Mouse (Mus musculus): ENCODE results near the gene Olfr1412.

Gene Olfr1412

GRCm38 (mm10) chr1:92585479-92585878 lies at the start of gene Olfr1412:
TSS of gene Olfr1412 (plus strand) at chr1:92585779.
- DNase-seq (ENCODE audit: low read depth) = no peak

- DNase-seq (ENCODE audit: low read depth) = no peak
Measured at GRCm38 (mm10) chr1:92536972-92537371, 48.6 kb upstream of the Olfr1412 start.

- DNase-seq (ENCODE audit: low read depth) = no peak
Measured at GRCm38 (mm10) chr1:92539071-92539470, 46.5 kb upstream of the Olfr1412 start.

- DNase-seq (ENCODE audit: low read depth) = no peak
Measured at GRCm38 (mm10) chr1:92545929-92546328, 39.6 kb upstream of the Olfr1412 start.

GRCm38 (mm10) chr1:92571022-92571421 lies 14.6 kb upstream of the Olfr1412 start, which contains the start of gene Olfr1413:
TSS of gene Olfr1413 (plus strand) at chr1:92571322.
- DNase-seq (ENCODE audit: low read depth) = no peak

GRCm38 (mm10) chr1:92594111-92594510 lies 8.5 kb downstream of the Olfr1412 start, which contains the start of gene Olfr1411:
TSS of gene Olfr1411 (plus strand) at chr1:92594411.
- DNase-seq (ENCODE audit: low read depth) = no peak

- no peak for DNase-seq (ENCODE audit: low read depth)
Measured at GRCm38 (mm10) chr1:92596019-92596418, 10.4 kb downstream of the Olfr1412 start.

GRCm38 (mm10) chr1:92605482-92605881 lies 19.9 kb downstream of the Olfr1412 start, which contains the start of gene Olfr1410:
TSS of gene Olfr1410 (plus strand) at chr1:92605782.
- no peak for DNase-seq (ENCODE audit: low read depth)

- no peak for DNase-seq (ENCODE audit: low read depth)
Measured at GRCm38 (mm10) chr1:92607711-92608110, 22.1 kb downstream of the Olfr1412 start.

GRCm38 (mm10) chr1:92611008-92611407 lies 25.4 kb downstream of the Olfr1412 start:
- DNase-seq (ENCODE audit: low read depth) = peak; percentile 10

- DNase-seq (ENCODE audit: low read depth) = no peak
Measured at GRCm38 (mm10) chr1:92613175-92613574, 27.6 kb downstream of the Olfr1412 start.

- no peak for DNase-seq (ENCODE audit: low read depth)
Measured at GRCm38 (mm10) chr1:92614516-92614915, 28.9 kb downstream of the Olfr1412 start.

GRCm38 (mm10) chr1:92616046-92616445 lies 30.5 kb downstream of the Olfr1412 start:
- DNase-seq (ENCODE audit: low read depth) = no peak

GRCm38 (mm10) chr1:92617488-92617887 lies 31.9 kb downstream of the Olfr1412 start, which contains the start of gene Olfr12:
TSS of gene Olfr12 (plus strand) at chr1:92617788.
- no peak for DNase-seq (ENCODE audit: low read depth)

GRCm38 (mm10) chr1:92618360-92618759 lies 32.8 kb downstream of the Olfr1412 start:
- no peak for DNase-seq (ENCODE audit: low read depth)

GRCm38 (mm10) chr1:92628227-92628626 lies 42.6 kb downstream of the Olfr1412 start:
- DNase-seq (ENCODE audit: low read depth) = no peak

GRCm38 (mm10) chr1:92632196-92632595 lies 46.6 kb downstream of the Olfr1412 start:
- no peak for DNase-seq (ENCODE audit: low read depth)

GRCm38 (mm10) chr1:92632948-92633347 lies 47.4 kb downstream of the Olfr1412 start:
- no peak for DNase-seq (ENCODE audit: low read depth)

GRCm38 (mm10) chr1:92633726-92634125 lies 48.1 kb downstream of the Olfr1412 start:
- no peak for DNase-seq (ENCODE audit: low read depth)

- DNase-seq (ENCODE audit: low read depth) = no peak
Measured at GRCm38 (mm10) chr1:92634569-92634968, 49.0 kb downstream of the Olfr1412 start.

- no peak for DNase-seq (ENCODE audit: low read depth)
Measured at GRCm38 (mm10) chr1:92634976-92635599, 49.5 kb downstream of the Olfr1412 start.

- DNase-seq (ENCODE audit: low read depth) = no peak
Measured at GRCm38 (mm10) chr1:92636015-92636414, 50.4 kb downstream of the Olfr1412 start.

- no peak for DNase-seq (ENCODE audit: low read depth)
Measured at GRCm38 (mm10) chr1:92636676-92637075, 51.1 kb downstream of the Olfr1412 start.

Measured in c-Kit-positive CD71-positive TER-119-negative erythroid progenitor cells, embryonic 14.5 days (primary cell).